Mouse (Mus musculus): ENCODE results near the gene Pigg. TPM values are rescaled to one million over a fixed set of nuclear protein-coding genes. Genes with fewer than 3 reads are reported as not detected.
"Not testable (repeated sequence)": the region's sequence is repeated elsewhere in the genome, so short reads cannot be mapped to it uniquely, and the experiment has no call there.

Gene Pigg
- total RNA-seq (2021) = 1 to 10 TPM; 7.8 to 9.5 TPM
- long read RNA-seq, experiment 1, full-length matches to known transcripts = 3 of 26 reads
- long read RNA-seq, experiment 1, partial matches to known transcripts = 1 of 26 reads
- long read RNA-seq, experiment 1, other reads (novel, unspliced or antisense) = 22 of 26 reads
- long read RNA-seq, experiment 2, full-length matches to known transcripts = 3 of 19 reads
- long read RNA-seq, experiment 2, partial matches to known transcripts = 1 of 19 reads
- long read RNA-seq, experiment 2, other reads (novel, unspliced or antisense) = 15 of 19 reads

GRCm38 (mm10) chr5:108312224-108313064 lies at the start of gene Pigg:
TSS of gene Pigg (plus strand) at chr5:108312609.
- peak; percentile 97 for DNase-seq

GRCm38 (mm10) chr5:108262722-108263121 lies 49.7 kb upstream of the Pigg start:
- no peak for DNase-seq

- DNase-seq = not testable (repeated sequence)
Observed at GRCm38 (mm10) chr5:108263785-108264184, 48.6 kb upstream of the Pigg start.

GRCm38 (mm10) chr5:108266990-108267389 lies 45.4 kb upstream of the Pigg start:
- no peak for DNase-seq

GRCm38 (mm10) chr5:108268127-108269062 lies 44.0 kb upstream of the Pigg start, which contains the start of gene Dr1:
TSS of gene Dr1 (plus strand) at chr5:108268897.
- DNase-seq = peak; percentile 93

GRCm38 (mm10) chr5:108269063-108269810 lies 43.2 kb upstream of the Pigg start:
- no peak for DNase-seq

- DNase-seq = no peak
Observed at GRCm38 (mm10) chr5:108269811-108270151, 42.6 kb upstream of the Pigg start.

GRCm38 (mm10) chr5:108270415-108270814 lies 42.0 kb upstream of the Pigg start:
- DNase-seq = no peak

- DNase-seq = not testable (repeated sequence)
Observed at GRCm38 (mm10) chr5:108271345-108271744, 41.1 kb upstream of the Pigg start.

GRCm38 (mm10) chr5:108286957-108287356 lies 25.5 kb upstream of the Pigg start:
- no peak for DNase-seq

- no peak for DNase-seq
Observed at GRCm38 (mm10) chr5:108301567-108301966, 10.8 kb upstream of the Pigg start.

- no peak for DNase-seq
Observed at GRCm38 (mm10) chr5:108313065-108313860, 854 bp downstream of the Pigg start.

GRCm38 (mm10) chr5:108331051-108331450 lies 18.6 kb downstream of the Pigg start:
- no peak for DNase-seq

- DNase-seq = no peak
Observed at GRCm38 (mm10) chr5:108337385-108337784, 25.0 kb downstream of the Pigg start.

GRCm38 (mm10) chr5:108338049-108338448 lies 25.6 kb downstream of the Pigg start:
- no peak for DNase-seq

GRCm38 (mm10) chr5:108343680-108344170 lies 31.3 kb downstream of the Pigg start:
- DNase-seq = no peak

- DNase-seq = no peak
Observed at GRCm38 (mm10) chr5:108345313-108346071, 33.1 kb downstream of the Pigg start.

GRCm38 (mm10) chr5:108347843-108348242 lies 35.4 kb downstream of the Pigg start:
- no peak for DNase-seq

GRCm38 (mm10) chr5:108349511-108350148 lies 37.2 kb downstream of the Pigg start:
- no peak for DNase-seq

Data from adrenal gland, postnatal 10 days (tissue).